Mouse (Mus musculus): ENCODE results near the gene Bora.

DNA sequence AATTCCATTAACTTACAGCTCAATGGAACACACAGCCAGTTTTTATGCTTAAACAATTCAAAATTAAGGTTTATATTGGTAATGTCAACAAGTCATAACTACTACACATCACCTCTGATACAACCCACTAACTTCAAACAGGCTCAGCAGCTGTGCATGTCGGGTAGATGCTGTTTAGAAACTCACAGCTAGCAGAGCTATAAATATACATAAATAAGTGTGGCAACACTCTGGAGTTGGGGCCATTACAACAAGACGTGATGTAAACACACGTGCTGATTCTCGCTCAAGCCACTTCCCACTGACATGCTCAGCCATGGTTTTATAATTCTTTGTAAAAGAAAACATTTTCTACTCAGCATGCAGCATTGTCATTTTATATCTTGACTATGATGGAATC lies 10.0 kb upstream of the Bora start:
- TF ChIP-seq POLR2A (IDR thresholded peaks at IDR 0.05; ENCODE audit: low read depth, low read length) (no peak), CTCF (IDR thresholded peaks at IDR 0.05; ENCODE audit: extremely low read depth, insufficient read depth, insufficient read length, insufficient replicate concordance) (no peak)
